Mouse (Mus musculus) embryonic facial prominence, embryonic 14.5 days (tissue): ENCODE data around the gene Srp72. TPM values are rescaled to one million over a fixed set of nuclear protein-coding genes. Genes with fewer than 3 reads are reported as not detected.

ENCODE experiments used
- ATAC-seq: fragments of 200-750 bp; cut with Nextera tagmentation; 2 replicates; pipeline ENCODE4 v1.8.0; 2017; ENCODE audit warnings: low read depth, moderate number of reproducible peaks, moderate TSS enrichment
- DNase-seq: peaks from one replicate; pipeline ENCODE4 v3.0.0-alpha.2; 2015; ENCODE audit warnings: low spot score
- H3K27ac ChIP-seq: fragments of 300-500 bp; sonication (generic); replicated peaks from 2 replicates; pipeline ENCODE4 v1.5.1; 2014; ENCODE audit warnings: low read depth, mild to moderate bottlenecking, low read length, moderate library complexity
- H3K27me3 ChIP-seq: fragments of 300-500 bp; sonication (generic); replicated peaks from 2 replicates; pipeline ENCODE4 v1.6.1; 2014; ENCODE audit warnings: low read length; ENCODE audit not compliant: control insufficient read depth, insufficient read depth
- H3K36me3 ChIP-seq: fragments of 300-500 bp; sonication (generic); 2 replicates; pipeline ENCODE4 v1.6.1; 2014; ENCODE audit warnings: low read length, mixed read lengths; ENCODE audit not compliant: control insufficient read depth, insufficient read depth
- H3K4me1 ChIP-seq: fragments of 300-500 bp; sonication (generic); 2 replicates; pipeline ENCODE4 v1.6.1; 2014; ENCODE audit warnings: antibody characterized with exemption, low read length; ENCODE audit not compliant: control insufficient read depth, insufficient read depth
- H3K4me2 ChIP-seq: fragments of 300-500 bp; sonication (generic); 2 replicates; pipeline ENCODE4 v1.6.1; 2014; ENCODE audit warnings: low read depth, mild to moderate bottlenecking, low read length, moderate library complexity, mixed read lengths
- H3K4me3 ChIP-seq: fragments of 300-500 bp; sonication (generic); 2 replicates; pipeline ENCODE4 v1.5.1; 2014; ENCODE audit warnings: low read depth, mild to moderate bottlenecking, low read length
- H3K9ac ChIP-seq: fragments of 300-500 bp; sonication (generic); 2 replicates; pipeline ENCODE4 v1.6.1; 2014; ENCODE audit warnings: low read depth, mild to moderate bottlenecking, low read length, moderate library complexity, mixed read lengths
- H3K9me3 ChIP-seq: fragments of 300-500 bp; sonication (generic); 2 replicates; pipeline ENCODE4 v1.6.1; 2016; ENCODE audit warnings: low read length; ENCODE audit not compliant: control insufficient read depth
- WGBS: fragments of 180-500 bp; shearing (Covaris S2); extraction: QIAGEN DNeasy Blood & Tissue Kit; methylation state at CpG from one replicate; pipeline ENCODE4 v1.1.7; 2014; 5-methylcytosine and 5-hydroxymethylcytosine counted together
- polyA plus RNA-seq: library from polyadenylated mRNA; unstranded; fragments of >200 nt; fragmentation: Nextera tagmentation; extraction: Ambion mirVana; gene quantifications from 2 replicates; pipeline ENCODE4 v1.2.1, GENCODE M21; 2014

The Srp72 gene
- polyA plus RNA-seq, 1 experiment from 2014 or later: 96.9 TPM

DNA sequence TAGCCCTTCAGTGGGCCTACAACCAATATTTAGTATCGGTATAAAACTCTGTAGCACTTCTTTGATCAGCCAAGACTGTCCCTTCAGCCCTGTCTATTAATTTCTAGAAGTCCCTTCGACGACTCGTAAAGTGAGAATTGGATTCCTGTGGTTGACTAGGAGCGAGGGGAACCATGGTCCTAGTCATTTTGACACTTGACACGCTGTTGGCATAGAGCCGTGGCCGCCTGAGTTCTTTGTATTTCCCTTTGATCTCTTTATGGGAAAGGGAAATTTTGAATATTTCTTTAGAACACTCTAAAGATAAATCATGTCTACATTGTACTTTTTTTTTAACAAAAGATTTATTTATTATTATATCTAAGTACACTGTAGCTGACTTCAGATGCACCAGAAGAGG, 1.3 kb downstream of the Srp72 start:
- Histone ChIP-seq H3K4me3 (peak overlapping the region; percentile 89), H3K9ac (peak overlapping the region; percentile 91; the same call in 1 of the 2 replicates), H3K36me3 (peaks cover 38% of the 10 kb centered on the region), H3K27me3 (no peaks in the 10 kb centered on the region), H3K4me2 (peak overlapping the region; percentile 73), H3K4me1 (peaks cover 5% of the 10 kb centered on the region), H3K9me3 (no peaks in the 10 kb centered on the region), H3K27ac (no peak overlapping the region)
- no peak for DNase-seq
- no peak for ATAC-seq
- 84% methylated on average over 8 of the region's 8 CpGs for whole genome bisulfite sequencing

DNA sequence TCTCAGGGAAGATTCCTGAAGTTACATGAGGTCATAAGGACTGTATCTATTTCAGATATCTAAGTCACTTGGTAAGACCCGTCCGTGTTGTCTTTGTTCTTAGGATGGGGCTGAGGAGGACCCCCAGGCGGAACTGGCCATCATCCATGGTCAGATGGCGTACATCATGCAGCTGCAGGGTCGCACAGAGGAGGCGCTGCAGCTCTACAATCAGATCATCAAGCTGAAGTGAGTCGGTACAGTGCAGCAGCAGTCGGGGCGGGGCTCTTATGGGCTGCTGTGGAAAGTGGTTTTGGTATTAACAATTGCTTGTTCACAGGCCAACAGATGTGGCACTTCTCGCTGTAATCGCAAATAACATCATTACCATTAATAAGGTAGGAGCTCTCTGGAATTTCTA, 9.5 kb downstream of the Srp72 start:
- ATAC-seq (no peak), DNase-seq (no peak)
- Histone ChIP-seq H3K9ac (no peak overlapping the region), H3K9me3 (no peaks in the 10 kb centered on the region), H3K27me3 (no peaks in the 10 kb centered on the region), H3K4me1 (no peaks in the 10 kb centered on the region), H3K36me3 (peaks cover 92% of the 10 kb centered on the region), H3K27ac (no peak overlapping the region), H3K4me2 (no peak overlapping the region), H3K4me3 (no peak overlapping the region)
- WGBS: 95% methylated on average over 11 of the region's 11 CpGs

GRCm38 (mm10) chr5:76990789-76991188, 16.3 kb downstream of the Srp72 start:
- peaks cover 94% of the 10 kb centered on the region for H3K36me3 ChIP-seq
- no peaks in the 10 kb centered on the region for H3K27me3 ChIP-seq
- DNase-seq (no peak), ATAC-seq (no peak)
- H3K9me3 ChIP-seq: no peaks in the 10 kb centered on the region
- 92% methylated on average over 3 of the region's 3 CpGs for WGBS
- H3K9ac ChIP-seq: no peak overlapping the region
- no peak overlapping the region for H3K27ac ChIP-seq
- no peak overlapping the region for H3K4me2 ChIP-seq
- no peak overlapping the region for H3K4me3 ChIP-seq
- no peaks in the 10 kb centered on the region for H3K4me1 ChIP-seq

GRCm38 (mm10) chr5:76993174-76993814, 18.8 kb downstream of the Srp72 start:
- Histone ChIP-seq H3K36me3 (peaks cover 93% of the 10 kb centered on the region), H3K27ac (no peak overlapping the region), H3K9ac (no peak overlapping the region), H3K27me3 (no peaks in the 10 kb centered on the region), H3K4me1 (no peaks in the 10 kb centered on the region), H3K4me3 (no peak overlapping the region), H3K4me2 (no peak overlapping the region), H3K9me3 (no peaks in the 10 kb centered on the region)
- DNase-seq: no peak
- WGBS: 94% methylated on average over 5 of the region's 5 CpGs
- no peak for ATAC-seq

GRCm38 (mm10) chr5:76998416-76998815, 23.9 kb downstream of the Srp72 start:
- Histone ChIP-seq H3K36me3 (peaks cover 72% of the 10 kb centered on the region), H3K27ac (no peak overlapping the region), H3K9ac (no peak overlapping the region), H3K9me3 (no peaks in the 10 kb centered on the region), H3K4me2 (no peak overlapping the region), H3K4me3 (no peak overlapping the region), H3K4me1 (no peaks in the 10 kb centered on the region; the same call in 1 of the 2 replicates), H3K27me3 (no peaks in the 10 kb centered on the region)
- ATAC-seq (no peak), DNase-seq (peak; percentile 75)
- 50% methylated on average over 5 of the region's 5 CpGs for WGBS

GRCm38 (mm10) chr5:77001192-77001591, 26.7 kb downstream of the Srp72 start:
- WGBS: 94% methylated on average over 17 of the region's 17 CpGs

DNA sequence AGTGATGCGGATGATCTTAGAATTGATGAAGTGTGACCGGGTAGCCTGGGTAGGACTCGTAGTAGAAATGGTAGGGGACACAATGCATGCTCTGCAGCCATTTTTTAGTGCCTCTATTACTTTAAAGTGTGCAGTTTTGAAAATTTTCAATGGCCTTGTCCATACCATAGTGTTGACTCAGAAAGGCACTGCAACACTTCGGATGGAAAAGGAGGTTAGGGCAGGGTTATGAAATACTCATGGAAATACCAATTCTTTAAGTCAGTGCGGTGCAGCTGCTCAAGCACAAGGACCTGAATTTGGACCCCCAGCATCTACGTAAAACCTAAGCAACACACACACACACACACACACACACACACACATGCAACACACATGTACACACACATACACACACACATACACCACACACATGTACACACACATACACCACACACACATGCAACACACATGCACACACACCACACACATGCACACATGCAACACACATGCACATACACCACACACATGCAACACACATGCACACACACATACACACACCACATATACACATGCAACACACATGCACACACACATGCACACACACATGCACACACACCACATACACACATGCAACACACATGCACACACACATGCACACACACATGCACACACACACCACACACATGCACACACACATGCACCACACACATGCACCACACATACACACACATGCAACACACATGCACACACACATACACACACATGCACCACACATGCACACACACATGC, 29.8 kb downstream of the Srp72 start, which contains the start of gene Arl9:
Gene Arl9, plus strand, starts transcription at position 5 of the 771 bp plus-strand sequence.
- Histone ChIP-seq H3K27ac (no peak within 1 kb of the TSS), H3K4me1 (no peaks in the 10 kb centered on the region; the same call in 1 of the 2 replicates), H3K4me3 (no peak within 1 kb of the TSS), H3K36me3 (peaks cover 17% of the 10 kb centered on the region), H3K9ac (no peak within 1 kb of the TSS), H3K9me3 (no peaks in the 10 kb centered on the region), H3K4me2 (no peak within 1 kb of the TSS), H3K27me3 (no peaks in the 10 kb centered on the region)
- DNase-seq (no peak), ATAC-seq (no peak)
- whole genome bisulfite sequencing: 93% methylated on average over 6 of the region's 6 CpGs

More at GRCm38 (mm10) chr5:77001192-77001591, 26.7 kb downstream of the Srp72 start:
- Histone ChIP-seq H3K9ac (no peak overlapping the region), H3K9me3 (no peaks in the 10 kb centered on the region), H3K27ac (no peak overlapping the region), H3K27me3 (no peaks in the 10 kb centered on the region), H3K36me3 (peaks cover 45% of the 10 kb centered on the region), H3K4me1 (no peaks in the 10 kb centered on the region; the same call in 1 of the 2 replicates), H3K4me3 (no peak overlapping the region), H3K4me2 (no peak overlapping the region)
- ATAC-seq (no peak), DNase-seq (no peak)

DNA sequence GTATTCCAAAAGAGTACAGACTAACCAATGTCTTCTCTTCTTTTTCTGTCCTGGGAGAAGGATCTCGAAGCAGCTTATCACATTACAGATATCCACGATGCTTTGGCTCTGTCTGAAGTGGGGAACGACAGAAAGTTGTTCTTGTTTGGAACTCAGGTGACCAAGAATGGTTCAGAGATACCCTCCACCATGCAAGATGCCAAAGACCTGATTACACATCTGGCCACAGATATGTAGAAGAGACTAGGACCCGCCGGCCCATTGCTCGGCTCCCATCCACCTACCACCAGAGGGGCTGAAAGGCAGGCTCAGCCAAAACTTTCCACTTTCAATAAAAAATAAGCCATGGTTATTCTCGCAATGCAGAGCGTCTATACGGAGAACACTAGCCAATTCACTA, 35.9 kb downstream of the Srp72 start:
- WGBS: 88% methylated on average over 9 of the region's 9 CpGs

More for the DNA sequence above, 35.9 kb downstream of the Srp72 start:
- ATAC-seq: no peak
- H3K36me3 ChIP-seq: no peaks in the 10 kb centered on the region
- no peak for DNase-seq
- no peak overlapping the region for H3K4me2 ChIP-seq
- no peak overlapping the region for H3K27ac ChIP-seq
- H3K4me3 ChIP-seq: no peak overlapping the region
- H3K27me3 ChIP-seq: no peaks in the 10 kb centered on the region
- no peak overlapping the region for H3K9ac ChIP-seq
- H3K4me1 ChIP-seq: no peaks in the 10 kb centered on the region
- no peaks in the 10 kb centered on the region for H3K9me3 ChIP-seq
